In genomic region chr11:20453786-20454185, GRCm38 (mm10) we compare ENCODE assay signal across 18 mouse cellular contexts.
DNase-seq lines count a peak whose midpoint lies in the region; ATAC-seq and TF ChIP-seq lines count a peak whose summit lies in the region.
"Had no signal": no experiment of that assay in that cellular context is flagged by ENCODE, and none has a peak within 500 bp of the region (broad histone marks: within the 10 kb centered on the region; RNA-seq: fewer than 3 reads in every experiment).

No protein-coding gene starts in this region.

- no peak for ATAC-seq in kidney, postnatal 0 days (replicated peaks; ENCODE audit: low FRiP score, low read depth)
- ATAC-seq in forebrain, embryonic 13.5 days, result no peak
- ATAC-seq: forebrain, postnatal 0 days; hindbrain, embryonic 16.5 days had no signal

- TF ChIP-seq POLR2A in MEL (IDR thresholded peaks at IDR 0.05; ENCODE audit: control insufficient read depth in 1 of 2, insufficient read depth in 1 of 2, low read depth in 1 of 2, low read length in 2 of 2, poor library complexity in 1 of 2), result no peak
- no peak for TF ChIP-seq POLR2A in thymus, adult 2 months (IDR thresholded peaks at IDR 0.05; ENCODE audit: control insufficient read depth, extremely low read depth, insufficient read depth, low read length, poor library complexity)

- no peak overlapping the region for H3ac ChIP-seq in C2C12 (ENCODE audit: control insufficient read depth, insufficient read length, low read depth)

- H3K9me3 ChIP-seq in MEL (replicated peaks; ENCODE audit: insufficient read depth, low read length), result no peaks in the 10 kb centered on the region
- H3K9me3 ChIP-seq in kidney, postnatal 0 days (replicated peaks; ENCODE audit: low read length), result no peaks in the 10 kb centered on the region
- no peaks in the 10 kb centered on the region for H3K9me3 ChIP-seq in forebrain, embryonic 13.5 days (replicated peaks)
- H3K9me3 ChIP-seq: G1E had no signal

- H3K4me3 ChIP-seq in C2C12 (ENCODE audit: insufficient read depth, poor library complexity, severe bottlenecking), result no peak overlapping the region
- no peak overlapping the region for H3K4me3 ChIP-seq in MEL (ENCODE audit: control insufficient read depth in 1 of 2, insufficient read depth in 1 of 2, low read depth in 2 of 2, low read length in 2 of 2)
- H3K4me3 ChIP-seq in kidney, postnatal 0 days (replicated peaks; ENCODE audit: low read depth, low read length), result no peak overlapping the region
- no peak overlapping the region for H3K4me3 ChIP-seq in forebrain, embryonic 13.5 days
- H3K4me3 ChIP-seq in thymus, adult 2 months (ENCODE audit: control insufficient read depth, insufficient read depth, low read length), result no peak overlapping the region
- H3K4me3 ChIP-seq: erythroblast, embryonic 14.5 days had no signal

- no peak for TF ChIP-seq RAD21 in MEL (IDR thresholded peaks at IDR 0.05; ENCODE audit: low read depth, low read length)

- peak; percentile 68 to 76 for DNase-seq in kidney, adult 8-10 months
- DNase-seq in kidney, postnatal 14 days, result no peak
- DNase-seq in MEL (ENCODE audit: low read depth, low spot score), result no peak
- no peak for DNase-seq in kidney, postnatal 0 days (ENCODE audit: low spot score)
- no peak for DNase-seq in thymus, adult 2 months
- DNase-seq: adrenal gland, adult 2 months; cerebellum, adult 11 months; forebrain, postnatal 0 days; heart, adult 11 months; heart, postnatal 4 days; midbrain, embryonic 14.5 days; spleen, adult 18-20 months had no signal

- 75% methylated on average over 7 of the region's 7 CpGs for WGBS in kidney, postnatal 0 days
- 84% methylated on average over 7 of the region's 7 CpGs for WGBS in forebrain, embryonic 13.5 days
- WGBS in thymus, adult 2 months, result 92% methylated on average over 7 of the region's 7 CpGs

- H3K36me3 ChIP-seq in C2C12 (ENCODE audit: control insufficient read depth, insufficient read depth) (no peaks in the 10 kb centered on the region), MEL (ENCODE audit: control insufficient read depth in 1 of 2, insufficient read depth in 2 of 2, low read length in 2 of 2) (no peaks in the 10 kb centered on the region)
- H3K36me3 ChIP-seq in kidney, postnatal 0 days (ENCODE audit: insufficient read depth, low read length), result no peaks in the 10 kb centered on the region
- no peaks in the 10 kb centered on the region for H3K36me3 ChIP-seq in forebrain, embryonic 13.5 days (ENCODE audit: poor library complexity, severe bottlenecking)
- H3K36me3 ChIP-seq in thymus, adult 2 months (ENCODE audit: control insufficient read depth, insufficient read depth, low read length), result no peaks in the 10 kb centered on the region
- H3K36me3 ChIP-seq: G1E had no signal

- H3K27me3 ChIP-seq in C2C12 (ENCODE audit: control insufficient read depth, insufficient read depth, insufficient read length), result no peaks in the 10 kb centered on the region
- H3K27me3 ChIP-seq in MEL (ENCODE audit: control insufficient read depth in 1 of 2, insufficient read depth in 2 of 2, low read length in 2 of 2), result no peaks in the 10 kb centered on the region
- no peaks in the 10 kb centered on the region for H3K27me3 ChIP-seq in kidney, postnatal 0 days (ENCODE audit: insufficient read depth, low read length)
- H3K27me3 ChIP-seq in forebrain, embryonic 13.5 days, result no peaks in the 10 kb centered on the region
- no peaks in the 10 kb centered on the region for H3K27me3 ChIP-seq in thymus, adult 2 months (ENCODE audit: control insufficient read depth, insufficient read depth, low read length)

- TF ChIP-seq CTCF in C2C12 (IDR thresholded peaks at IDR 0.05; ENCODE audit: control insufficient read depth, insufficient read depth, insufficient read length) (no peak), MEL (IDR thresholded peaks at IDR 0.05 in 2 of 3, conservative IDR thresholded peaks at IDR 0.05 in 1 of 3; ENCODE audit: control insufficient read depth in 1 of 3, insufficient read depth in 1 of 3, low read depth in 2 of 3, low read length in 3 of 3, poor library complexity in 1 of 3, severe bottlenecking in 1 of 3) (no peak)
- no peak for TF ChIP-seq CTCF in kidney, postnatal 0 days (IDR thresholded peaks at IDR 0.05; ENCODE audit: low read depth)
- no peak for TF ChIP-seq CTCF in thymus, adult 2 months (IDR thresholded peaks at IDR 0.05; ENCODE audit: borderline replicate concordance, control insufficient read depth, extremely low read depth, insufficient read depth, low read length, poor library complexity)

- no peak overlapping the region for H3K9ac ChIP-seq in MEL (ENCODE audit: control insufficient read depth, low read depth, low read length, poor library complexity, severe bottlenecking)
- no peak overlapping the region for H3K9ac ChIP-seq in kidney, postnatal 0 days (ENCODE audit: low read depth, low read length)
- H3K9ac ChIP-seq in forebrain, embryonic 13.5 days, result no peak overlapping the region
- H3K9ac ChIP-seq: forebrain, postnatal 0 days; liver, embryonic 14.5 days had no signal

- no peak for TF ChIP-seq EP300 in MEL (IDR thresholded peaks at IDR 0.05; ENCODE audit: low read depth in 1 of 2, low read length in 2 of 2)

- no peaks in the 10 kb centered on the region for H3K4me1 ChIP-seq in MEL (ENCODE audit: control insufficient read depth in 1 of 2, insufficient read depth in 2 of 2, low read length in 2 of 2)
- no peaks in the 10 kb centered on the region for H3K4me1 ChIP-seq in kidney, postnatal 0 days (replicated peaks; ENCODE audit: insufficient read depth, low read length)
- peaks cover 12% of the 10 kb centered on the region; the same call in 1 of the 2 replicates for H3K4me1 ChIP-seq in forebrain, embryonic 13.5 days
- H3K4me1 ChIP-seq in thymus, adult 2 months (replicated peaks; ENCODE audit: control insufficient read depth, insufficient read depth, low read length), result peaks cover 3% of the 10 kb centered on the region; the same call in 1 of the 2 replicates

- no peaks in the 10 kb centered on the region for H3K79me3 ChIP-seq in C2C12 (ENCODE audit: low read depth)

- H3K79me2 ChIP-seq in C2C12 (ENCODE audit: control insufficient read depth, insufficient read depth) (no peaks in the 10 kb centered on the region), MEL (ENCODE audit: control insufficient read depth, insufficient read depth, low read length, poor library complexity) (no peaks in the 10 kb centered on the region)

- H3K4me2 ChIP-seq in kidney, postnatal 0 days (ENCODE audit: low read length), result no peak overlapping the region
- no peak overlapping the region for H3K4me2 ChIP-seq in forebrain, embryonic 13.5 days

- H3K27ac ChIP-seq in MEL (ENCODE audit: control insufficient read depth, low read depth, low read length), result no peak overlapping the region
- peak overlapping the region; percentile 77; the same call in 1 of the 2 replicates for H3K27ac ChIP-seq in kidney, postnatal 0 days
- no peak overlapping the region for H3K27ac ChIP-seq in forebrain, embryonic 13.5 days
- no peak overlapping the region for H3K27ac ChIP-seq in thymus, adult 2 months (ENCODE audit: control insufficient read depth, insufficient read depth, low read length)
- H3K27ac ChIP-seq: liver, embryonic 14.5 days had no signal

TF ChIP-seq in C2C12, 6 proteins besides CTCF, POLR2A, EP300 and RAD21:
- TF ChIP-seq USF1 (IDR thresholded peaks at IDR 0.05; ENCODE audit: low read depth) (peak; percentile 37), CEBPB (IDR thresholded peaks at IDR 0.05; ENCODE audit: low read depth) (no peak)

TF ChIP-seq in MEL, 35 proteins besides CTCF, POLR2A, EP300 and RAD21:
- TF ChIP-seq MAZ (IDR thresholded peaks at IDR 0.05; ENCODE audit: low read depth, low read length), result no peak
- 0 out of 2 replicates have a peak, but pooled peaks have one; percentile 12 for TF ChIP-seq USF1 (IDR thresholded peaks at IDR 0.05; ENCODE audit: low read depth, low read length)
TF ChIP-seq in MEL: peak in this region for 1.

Comparison
In these comparisons a context has a peak if more than half of its experiments do, and no peak if none do; other contexts are left out.
1. DNase-seq: peak in kidney, adult 8-10 months (2 of 2); none in kidney, postnatal 14 days (single experiment), MEL (single experiment), kidney, postnatal 0 days (single experiment) and thymus, adult 2 months (single experiment).